Mouse (Mus musculus) forebrain, embryonic 11.5 days (tissue): Measurements from ENCODE around the gene Ildr2. TPM values are rescaled to one million over a fixed set of nuclear protein-coding genes. Genes with fewer than 3 reads are reported as not detected.

Experiments
- ATAC-seq: fragments of 200-750 bp; cut with Nextera tagmentation; replicated peaks from 2 replicates; pipeline ENCODE4 v1.8.0; 2017; ENCODE audit warnings: moderate TSS enrichment; ENCODE audit not compliant: low FRiP score
- DNase-seq: peaks from one replicate; pipeline ENCODE4 v3.0.0-alpha.2; 2017; ENCODE audit warnings: low spot score
- H3K27ac ChIP-seq: fragments of 300-500 bp; sonication (generic); 2 replicates; pipeline ENCODE4 v1.5.1; 2014; ENCODE audit warnings: low read depth, low read length
- H3K27me3 ChIP-seq: fragments of 300-500 bp; sonication (generic); 2 replicates; pipeline ENCODE4 v1.6.1; 2014; ENCODE audit warnings: mild to moderate bottlenecking, low read length, mixed read lengths; ENCODE audit not compliant: control insufficient read depth, insufficient read depth
- H3K36me3 ChIP-seq: fragments of 300-500 bp; sonication (generic); 2 replicates; pipeline ENCODE4 v1.6.1; 2014; ENCODE audit warnings: mild to moderate bottlenecking, low read length, moderate library complexity, mixed read lengths; ENCODE audit not compliant: control insufficient read depth, insufficient read depth
- H3K4me1 ChIP-seq: fragments of 300-500 bp; sonication (generic); replicated peaks from 2 replicates; pipeline ENCODE4 v1.6.1; 2014; ENCODE audit warnings: low read length, mixed read lengths; ENCODE audit not compliant: control insufficient read depth, insufficient read depth
- H3K4me2 ChIP-seq: fragments of 300-500 bp; sonication (generic); 2 replicates; pipeline ENCODE4 v1.6.1; 2014; ENCODE audit warnings: low read depth, mild to moderate bottlenecking, low read length, moderate library complexity, mixed read lengths; ENCODE audit not compliant: severe bottlenecking
- H3K4me3 ChIP-seq: fragments of 300-500 bp; sonication (generic); 2 replicates; pipeline ENCODE4 v1.5.1; 2014; ENCODE audit warnings: low read depth, low read length
- H3K9ac ChIP-seq: fragments of 300-500 bp; sonication (generic); 2 replicates; pipeline ENCODE4 v1.6.1; 2014; ENCODE audit warnings: low read length
- H3K9me3 ChIP-seq: fragments of 300-500 bp; sonication (generic); 2 replicates; pipeline ENCODE4 v1.6.1; 2016; ENCODE audit warnings: low read length, mixed read lengths; ENCODE audit not compliant: control insufficient read depth
- WGBS: fragments of 180-500 bp; shearing (Covaris S2); extraction: QIAGEN DNeasy Blood & Tissue Kit; methylation state at CpG from one replicate; pipeline ENCODE4 v1.1.7; 2014; 5-methylcytosine and 5-hydroxymethylcytosine counted together
- polyA plus RNA-seq: library from polyadenylated mRNA; unstranded; fragments of >200 nt; fragmentation: Nextera tagmentation; extraction: Ambion mirVana; gene quantifications from 2 replicates; pipeline ENCODE4 v1.2.1, GENCODE M21; 2014

The Ildr2 gene
- polyA plus RNA-seq, 1 experiment from 2014 or later = 10.9 TPM

DNA sequence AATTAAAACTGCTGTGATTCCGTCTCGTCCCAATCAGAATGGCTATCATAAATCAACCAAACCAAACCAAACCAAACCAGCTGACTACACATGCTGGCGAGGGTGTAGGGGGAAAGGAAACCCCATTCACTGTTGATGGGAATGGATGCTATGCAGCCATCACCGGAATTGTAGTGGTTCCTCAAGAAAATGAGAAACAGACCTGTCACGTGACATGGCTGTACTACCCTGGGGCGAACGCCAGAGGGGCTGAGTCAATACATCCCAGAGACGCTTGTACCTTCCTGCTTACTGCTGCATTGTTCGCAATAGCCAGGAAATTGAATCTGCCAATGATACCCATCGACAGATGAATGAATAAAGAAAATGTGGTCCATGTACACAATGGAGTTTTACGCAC lies 95.8 kb downstream of the Ildr2 start:
- H3K4me2 ChIP-seq = no peak overlapping the region
- H3K9me3 ChIP-seq = no peaks in the 10 kb centered on the region
- ATAC-seq = no peak
- H3K27ac ChIP-seq = no peak overlapping the region
- DNase-seq = no peak
- H3K4me1 ChIP-seq = no peaks in the 10 kb centered on the region
- no peaks in the 10 kb centered on the region for H3K36me3 ChIP-seq
- H3K27me3 ChIP-seq = no peaks in the 10 kb centered on the region
- H3K4me3 ChIP-seq = no peak overlapping the region
- 81% methylated on average over 11 of the region's 11 CpGs for WGBS
- H3K9ac ChIP-seq = no peak overlapping the region

DNA sequence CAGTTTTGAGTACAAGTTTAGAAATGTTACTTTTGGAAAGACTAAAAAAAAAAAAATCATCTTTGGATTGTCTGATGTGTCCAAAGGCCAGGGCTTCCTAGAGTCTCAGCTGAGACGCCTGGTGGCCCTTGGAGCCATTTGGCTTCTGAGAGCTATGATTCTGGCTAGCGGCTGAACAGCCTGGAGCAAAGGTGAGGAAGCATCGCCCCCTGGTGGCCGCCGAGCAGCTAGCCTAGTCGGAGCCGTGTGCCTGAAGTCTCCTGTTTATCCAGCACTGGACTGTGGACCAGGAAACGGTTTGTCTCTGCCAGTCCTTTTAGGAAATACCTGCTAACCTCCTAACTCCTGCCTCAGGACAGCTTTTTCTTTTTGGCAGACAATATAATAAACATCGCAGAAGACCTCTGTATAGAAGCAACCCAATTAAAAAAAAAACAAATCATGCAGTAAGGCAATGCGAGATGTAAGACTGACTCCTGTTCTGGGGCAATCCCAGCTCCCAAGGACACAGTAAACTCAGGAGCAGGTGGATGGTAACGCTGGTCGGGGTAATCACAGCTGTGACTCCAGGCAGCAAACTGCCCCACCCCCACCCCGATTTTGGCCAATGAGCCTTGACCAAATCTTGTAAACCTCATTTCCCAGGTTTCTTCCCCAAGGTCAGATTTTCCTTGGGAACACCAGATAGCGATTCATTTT lies 106.4 kb downstream of the Ildr2 start:
- peak; percentile 93 for DNase-seq
- no peak overlapping the region for H3K4me2 ChIP-seq
- H3K27me3 ChIP-seq = no peaks in the 10 kb centered on the region
- H3K36me3 ChIP-seq = no peaks in the 10 kb centered on the region
- no peak overlapping the region for H3K9ac ChIP-seq
- no peak overlapping the region for H3K27ac ChIP-seq
- 30% methylated on average over 14 of the region's 14 CpGs for WGBS
- ATAC-seq = peak; percentile 93
- no peaks in the 10 kb centered on the region for H3K4me1 ChIP-seq
- no peaks in the 10 kb centered on the region for H3K9me3 ChIP-seq
- H3K4me3 ChIP-seq = no peak overlapping the region

DNA sequence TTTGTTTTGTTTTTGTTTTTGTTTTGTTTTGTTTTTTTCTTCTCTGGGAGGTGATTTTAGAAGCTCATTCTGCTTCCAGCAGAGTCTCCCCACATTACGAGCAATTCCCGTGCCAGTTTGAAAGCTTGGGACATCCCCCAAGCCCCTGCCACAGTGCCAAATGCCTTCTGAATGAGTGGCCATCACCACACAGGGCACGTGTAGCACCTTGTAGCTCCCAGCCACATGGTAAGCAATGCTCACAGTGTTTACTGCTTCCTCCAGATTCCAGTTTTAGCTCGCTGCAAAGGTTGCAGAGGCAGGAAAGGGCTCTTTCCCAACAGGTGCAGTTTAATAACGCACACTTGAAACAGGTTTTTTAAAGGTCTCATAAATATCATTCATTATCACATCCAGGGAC lies 107.0 kb downstream of the Ildr2 start:
- Histone ChIP-seq H3K4me2 (no peak overlapping the region), H3K36me3 (no peaks in the 10 kb centered on the region), H3K4me3 (no peak overlapping the region), H3K9me3 (no peaks in the 10 kb centered on the region), H3K4me1 (no peaks in the 10 kb centered on the region), H3K27ac (no peak overlapping the region), H3K9ac (no peak overlapping the region), H3K27me3 (no peaks in the 10 kb centered on the region)
- ATAC-seq (no peak), DNase-seq (no peak)
- 81% methylated on average over 5 of the region's 5 CpGs for WGBS

DNA sequence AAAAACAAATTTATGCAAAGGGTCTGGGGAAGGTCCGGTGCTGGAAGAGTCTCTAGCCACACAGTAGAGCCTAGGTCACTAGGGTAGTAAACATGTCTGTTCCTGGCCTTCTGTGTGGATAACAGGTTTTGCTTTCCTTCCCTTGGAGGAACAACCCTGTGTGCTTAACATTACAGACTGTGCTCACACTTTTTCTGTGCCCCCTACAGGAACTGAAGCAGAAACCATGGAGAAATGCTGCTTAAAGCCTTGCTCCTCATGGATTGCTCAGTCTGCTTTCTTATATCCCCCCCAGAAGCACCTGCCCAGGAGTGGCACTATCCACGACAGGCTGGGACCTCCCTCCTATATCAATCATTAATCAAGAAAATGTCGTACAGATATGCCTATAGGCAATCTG lies 107.9 kb downstream of the Ildr2 start:
- Histone ChIP-seq H3K4me2 (no peak overlapping the region), H3K4me3 (no peak overlapping the region), H3K36me3 (no peaks in the 10 kb centered on the region), H3K9ac (no peak overlapping the region), H3K27ac (no peak overlapping the region), H3K27me3 (no peaks in the 10 kb centered on the region), H3K9me3 (no peaks in the 10 kb centered on the region), H3K4me1 (no peaks in the 10 kb centered on the region)
- WGBS = 80% methylated on average over 3 of the region's 3 CpGs
- DNase-seq = no peak
- no peak for ATAC-seq

DNA sequence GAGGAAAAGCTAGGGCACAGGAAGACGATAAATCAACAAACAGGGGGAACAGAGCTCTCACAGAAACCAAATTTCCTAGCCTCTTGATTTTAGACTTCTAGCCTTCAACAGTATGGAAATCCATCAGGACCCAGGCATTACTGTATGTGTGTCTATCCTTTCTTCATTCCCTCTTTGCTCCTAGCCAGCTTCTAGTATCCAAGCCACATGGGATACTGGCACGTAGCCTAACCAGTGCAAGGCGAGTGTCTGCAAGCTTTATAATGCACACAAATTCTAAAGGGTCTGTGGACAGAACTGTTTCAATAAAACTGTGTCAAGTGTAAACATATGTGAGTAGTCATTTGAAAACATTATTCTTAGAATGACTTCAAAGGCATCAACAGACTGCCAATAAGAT lies 108.7 kb downstream of the Ildr2 start:
- WGBS = 81% methylated on average over 3 of the region's 3 CpGs
- Histone ChIP-seq H3K4me3 (no peak overlapping the region), H3K27ac (no peak overlapping the region), H3K4me2 (no peak overlapping the region), H3K4me1 (no peaks in the 10 kb centered on the region), H3K27me3 (no peaks in the 10 kb centered on the region), H3K36me3 (no peaks in the 10 kb centered on the region), H3K9me3 (no peaks in the 10 kb centered on the region), H3K9ac (no peak overlapping the region)
- DNase-seq = no peak
- no peak for ATAC-seq

DNA sequence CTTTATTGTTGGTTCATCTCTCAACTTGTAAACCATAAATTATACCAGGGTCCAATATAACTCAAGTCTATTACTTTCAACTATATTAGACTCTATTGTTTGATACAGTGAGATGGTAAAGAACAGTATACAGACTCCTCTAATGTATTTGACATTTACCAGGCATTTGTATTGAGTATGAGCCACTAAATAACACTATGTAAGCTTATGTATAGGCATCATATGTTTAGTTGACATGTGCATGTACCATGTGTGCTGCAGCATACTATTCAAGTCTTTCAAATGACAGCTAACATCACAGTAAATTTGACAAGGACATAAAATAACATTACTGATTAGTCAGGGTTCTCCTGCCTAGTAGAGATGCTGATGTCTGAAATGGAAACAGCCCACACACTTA lies 109.2 kb downstream of the Ildr2 start:
- no peak overlapping the region for H3K27ac ChIP-seq
- H3K36me3 ChIP-seq = no peaks in the 10 kb centered on the region
- no peak overlapping the region for H3K4me3 ChIP-seq
- no peak for DNase-seq
- no peaks in the 10 kb centered on the region for H3K4me1 ChIP-seq
- H3K9me3 ChIP-seq = no peaks in the 10 kb centered on the region
- no peak for ATAC-seq
- no peak overlapping the region for H3K4me2 ChIP-seq
- no peak overlapping the region for H3K9ac ChIP-seq
- H3K27me3 ChIP-seq = no peaks in the 10 kb centered on the region

Other genes starting within 250 kb of the Ildr2 start
- gene Dusp27, start 126.2 kb upstream of the Ildr2 start, polyA plus RNA-seq = 1.8 and 2.2 TPM in 2 replicates
- 0.12 and 0.20 TPM in 2 replicates for gene Gpa33, start 123.9 kb upstream of the Ildr2 start, polyA plus RNA-seq
- gene Mael, start 15.4 kb upstream of the Ildr2 start, polyA plus RNA-seq = not detected in 2 replicates
- gene Tada1, start 125.0 kb downstream of the Ildr2 start, polyA plus RNA-seq = 64.0 and 70.1 TPM in 2 replicates
- gene Pogk, start 155.7 kb downstream of the Ildr2 start, polyA plus RNA-seq = 46.7 and 49.5 TPM in 2 replicates
- not detected in 2 replicates for gene Gm4846, start 243.4 kb downstream of the Ildr2 start, polyA plus RNA-seq